ENCODE assay signal across 8 mouse cellular contexts in the genomic region with DNA sequence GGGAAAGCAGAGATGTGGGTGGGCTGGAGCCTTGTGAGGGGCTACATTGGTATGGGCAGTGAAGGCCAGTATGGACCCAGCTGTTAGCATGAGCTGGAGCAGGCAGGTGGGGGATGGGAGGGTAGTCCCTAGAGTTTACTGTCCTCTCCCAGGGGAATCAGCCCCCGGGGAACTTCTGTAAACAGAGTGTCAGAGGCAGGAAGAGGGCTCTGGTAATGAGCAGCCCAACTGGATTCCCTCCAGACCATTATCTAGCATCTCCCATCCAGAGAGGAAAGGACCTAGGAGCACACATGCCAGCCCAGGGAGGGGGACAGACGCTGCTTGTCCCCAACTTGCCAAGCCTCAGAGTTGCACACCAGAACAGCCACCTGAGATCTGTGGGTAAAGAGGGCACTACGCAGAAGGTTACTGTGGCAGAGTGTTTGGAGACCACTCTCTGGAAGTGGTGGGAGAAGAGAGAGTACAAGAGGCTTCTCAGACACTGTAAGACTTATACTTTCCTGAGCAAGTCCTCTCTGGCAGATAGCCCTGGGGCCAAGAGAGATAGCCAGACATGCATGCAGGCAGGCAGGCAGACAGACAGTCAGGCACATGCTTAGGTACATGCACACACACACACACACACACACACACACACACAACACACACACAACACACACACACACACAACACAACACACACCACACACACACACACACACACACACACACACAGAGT. TPM values are rescaled to one million over a fixed set of nuclear protein-coding genes. Genes with fewer than 3 reads are reported as not detected.
DNase-seq lines count a peak whose midpoint lies in the region; ATAC-seq lines count a peak whose summit lies in the region.

No protein-coding gene starts in this region.

- H3K4me3 ChIP-seq in brown adipose tissue, adult 24 weeks (ENCODE audit: insufficient read depth, low read depth, low read length) = peak overlapping the region; percentile 81
- peak overlapping the region; percentile 69 for H3K4me3 ChIP-seq in heart, embryonic 10.5 days
- H3K4me3 ChIP-seq in kidney, embryonic 15.5 days (replicated peaks) = peak overlapping the region; percentile 76

- DNase-seq in heart, embryonic 10.5 days (ENCODE audit: low spot score) = no peak
- DNase-seq in lung, postnatal 14 days = peak; percentile 78
- DNase-seq in yolk sac, embryonic 10.5 days (ENCODE audit: low spot score) = peak; percentile 56
- DNase-seq in right cerebral cortex, postnatal 25 days = no peak
- no peak for DNase-seq in T-cell, adult 2 months (ENCODE audit: low spot score)

- H3K4me2 ChIP-seq in kidney, embryonic 15.5 days = peak overlapping the region; percentile 73

- H3K27me3 ChIP-seq in heart, embryonic 10.5 days (ENCODE audit: insufficient read depth, poor library complexity, severe bottlenecking) = no peaks in the 10 kb centered on the region
- no peaks in the 10 kb centered on the region for H3K27me3 ChIP-seq in kidney, embryonic 15.5 days

- peaks cover 10% of the 10 kb centered on the region for H3K4me1 ChIP-seq in brown adipose tissue, adult 24 weeks (ENCODE audit: control insufficient read depth, insufficient read depth, insufficient read length, low read length)
- H3K4me1 ChIP-seq in heart, embryonic 10.5 days = peaks cover 66% of the 10 kb centered on the region
- H3K4me1 ChIP-seq in kidney, embryonic 15.5 days = peaks cover 64% of the 10 kb centered on the region

- no peaks in the 10 kb centered on the region for H3K9me3 ChIP-seq in heart, embryonic 10.5 days
- H3K9me3 ChIP-seq in kidney, embryonic 15.5 days (replicated peaks) = no peaks in the 10 kb centered on the region

- 19% methylated on average over 3 of the region's 3 CpGs for WGBS in heart, embryonic 10.5 days
- WGBS in kidney, embryonic 15.5 days = 27% methylated on average over 3 of the region's 3 CpGs

- peak overlapping the region; percentile 42 for H3K27ac ChIP-seq in brown adipose tissue, adult 24 weeks (replicated peaks; ENCODE audit: low read depth, low read length)
- peak overlapping the region; percentile 87 for H3K27ac ChIP-seq in heart, embryonic 10.5 days
- H3K27ac ChIP-seq in kidney, embryonic 15.5 days = peak overlapping the region; percentile 96

- peak overlapping the region; percentile 80 for H3K9ac ChIP-seq in kidney, embryonic 15.5 days

- H3K36me3 ChIP-seq in heart, embryonic 10.5 days = peaks cover 4% of the 10 kb centered on the region; the same call in 1 of the 2 replicates
- peaks cover 17% of the 10 kb centered on the region for H3K36me3 ChIP-seq in kidney, embryonic 15.5 days

- no peak for ATAC-seq in kidney, embryonic 15.5 days (replicated peaks; ENCODE audit: low FRiP score)
- ATAC-seq in erythroid progenitor cell, adult 5-6 weeks (replicated peaks; ENCODE audit: low FRiP score, poor library complexity, severe bottlenecking) = no peak

RNA-seq across cellular contexts. Expression of gene Dnaja3, which starts 1.5 kb away (rescaled TPM):
- 193 and 221 TPM in 2 replicates for polyA plus RNA-seq in brown adipose tissue, adult 24 weeks (2012; ENCODE audit: insufficient read depth, insufficient read length, missing spikeins)
- 78.3 and 85.5 TPM in 2 replicates for polyA plus RNA-seq in heart, embryonic 10.5 days (2016; fragmentation: Nextera tagmentation; extraction: Ambion mirVana)
- 77.7 and 81.4 TPM in 2 replicates for polyA plus RNA-seq in kidney, embryonic 15.5 days (2015; fragmentation: Nextera tagmentation; extraction: Ambion mirVana)
- total RNA-seq in erythroid progenitor cell, adult 5-6 weeks (2015; ENCODE audit: low replicate concordance) = 10.1 and 12.6 TPM in 2 replicates
- total RNA-seq in erythroid progenitor cell, adult 5-6 weeks (2017; ENCODE audit: low replicate concordance) = 10.9 and 14.3 TPM in 2 replicates

RNA-seq across cellular contexts. Expression of gene Vasn, which starts 1.5 kb away (rescaled TPM):
- 4.2 and 4.4 TPM in 2 replicates for polyA plus RNA-seq in brown adipose tissue, adult 24 weeks (2012; ENCODE audit: insufficient read depth, insufficient read length, missing spikeins)
- 13.7 and 16.9 TPM in 2 replicates for polyA plus RNA-seq in heart, embryonic 10.5 days (2016; fragmentation: Nextera tagmentation; extraction: Ambion mirVana)
- 22.7 and 23.5 TPM in 2 replicates for polyA plus RNA-seq in kidney, embryonic 15.5 days (2015; fragmentation: Nextera tagmentation; extraction: Ambion mirVana)
- total RNA-seq in erythroid progenitor cell, adult 5-6 weeks (2015; ENCODE audit: low replicate concordance) = not detected in 2 replicates
- not detected in 2 replicates for total RNA-seq in erythroid progenitor cell, adult 5-6 weeks (2017; ENCODE audit: low replicate concordance)

RNA-seq across cellular contexts. Expression of gene Pam16, which starts 16.5 kb away (rescaled TPM):
- 140 and 178 TPM in 2 replicates for polyA plus RNA-seq in brown adipose tissue, adult 24 weeks (2012; ENCODE audit: insufficient read depth, insufficient read length, missing spikeins)
- 116 and 130 TPM in 2 replicates for polyA plus RNA-seq in heart, embryonic 10.5 days (2016; fragmentation: Nextera tagmentation; extraction: Ambion mirVana)
- polyA plus RNA-seq in kidney, embryonic 15.5 days (2015; fragmentation: Nextera tagmentation; extraction: Ambion mirVana) = 90.1 and 92.6 TPM in 2 replicates
- 9.4 and 16.8 TPM in 2 replicates for total RNA-seq in erythroid progenitor cell, adult 5-6 weeks (2015; ENCODE audit: low replicate concordance)
- total RNA-seq in erythroid progenitor cell, adult 5-6 weeks (2017; ENCODE audit: low replicate concordance) = 3.9 and 9.6 TPM in 2 replicates

RNA-seq across cellular contexts. Expression of gene Coro7, which starts 38.3 kb away (rescaled TPM):
- polyA plus RNA-seq in brown adipose tissue, adult 24 weeks (2012; ENCODE audit: insufficient read depth, insufficient read length, missing spikeins) = 10.6 and 28.7 TPM in 2 replicates
- polyA plus RNA-seq in heart, embryonic 10.5 days (2016; fragmentation: Nextera tagmentation; extraction: Ambion mirVana) = 22.7 and 23.9 TPM in 2 replicates
- polyA plus RNA-seq in kidney, embryonic 15.5 days (2015; fragmentation: Nextera tagmentation; extraction: Ambion mirVana) = 19.8 and 22.0 TPM in 2 replicates
- 19.8 and 36.5 TPM in 2 replicates for total RNA-seq in erythroid progenitor cell, adult 5-6 weeks (2015; ENCODE audit: low replicate concordance)
- 7.3 and 14.8 TPM in 2 replicates for total RNA-seq in erythroid progenitor cell, adult 5-6 weeks (2017; ENCODE audit: low replicate concordance)

RNA-seq across cellular contexts. Expression of gene Glis2, which starts 46.8 kb away (rescaled TPM):
- 2.9 and 5.7 TPM in 2 replicates for polyA plus RNA-seq in brown adipose tissue, adult 24 weeks (2012; ENCODE audit: insufficient read depth, insufficient read length, missing spikeins)
- 13.9 and 20.7 TPM in 2 replicates for polyA plus RNA-seq in heart, embryonic 10.5 days (2016; fragmentation: Nextera tagmentation; extraction: Ambion mirVana)
- 41.2 and 43.8 TPM in 2 replicates for polyA plus RNA-seq in kidney, embryonic 15.5 days (2015; fragmentation: Nextera tagmentation; extraction: Ambion mirVana)
- total RNA-seq in erythroid progenitor cell, adult 5-6 weeks (2015; ENCODE audit: low replicate concordance) = not detected in 2 replicates
- not detected in 2 replicates for total RNA-seq in erythroid progenitor cell, adult 5-6 weeks (2017; ENCODE audit: low replicate concordance)

Comparison
In these comparisons a context has a peak if more than half of its experiments do, and no peak if none do; other contexts are left out.
1. H3K27ac ChIP-seq: peak in every context shown above with its lines; median percentile 96 in kidney, embryonic 15.5 days; 87 in heart, embryonic 10.5 days; 42 in brown adipose tissue, adult 24 weeks.
2. DNase-seq: peak in lung, postnatal 14 days (single experiment) and yolk sac, embryonic 10.5 days (single experiment); none in heart, embryonic 10.5 days (single experiment), right cerebral cortex, postnatal 25 days (single experiment) and T-cell, adult 2 months (single experiment).
3. Peak in every context shown above with its lines, with median percentiles within 50 percentile points of each other: H3K4me3 ChIP-seq.